Mouse (Mus musculus) heart, adult 2 months (tissue): ENCODE measurements around the gene Lingo1. TPM values are rescaled to one million over a fixed set of nuclear protein-coding genes. Genes with fewer than 3 reads are reported as not detected.

Experiments used
- DNase-seq, 2 experiments: peaks; one replicate each; pipeline ENCODE4 v3.0.0; 2021
- H3K27ac ChIP-seq: fragments of 200-600 bp; 2 replicates; pipeline ENCODE4 v1.8.1; 2022
- H3K27me3 ChIP-seq: fragments of 200-500 bp; 2 replicates; pipeline ENCODE4 v1.6.1; 2012; ENCODE audit warnings: mild to moderate bottlenecking, low read length, inconsistent platforms, mixed read lengths; ENCODE audit not compliant: control insufficient read depth, insufficient read depth
- H3K36me3 ChIP-seq: fragments of 200-500 bp; 2 replicates; pipeline ENCODE4 v1.6.1; 2012; ENCODE audit warnings: low read length, inconsistent platforms; ENCODE audit not compliant: control insufficient read depth, insufficient read depth
- H3K4me1 ChIP-seq: fragments of 200-500 bp; 2 replicates; pipeline ENCODE4 v1.6.1; 2011; ENCODE audit warnings: low read length; ENCODE audit not compliant: control insufficient read depth, insufficient read depth
- H3K4me3 ChIP-seq: fragments of 200-600 bp; 2 replicates; pipeline ENCODE4 v1.8.1; 2022
- H3K79me2 ChIP-seq: fragments of 200-500 bp; replicated peaks from 2 replicates; pipeline ENCODE4 v1.6.1; 2012; ENCODE audit warnings: mild to moderate bottlenecking, inconsistent platforms, low read length, moderate library complexity, mixed read lengths; ENCODE audit not compliant: control insufficient read depth, insufficient read depth
- H3K9ac ChIP-seq: fragments of 200-500 bp; 2 replicates; pipeline ENCODE4 v1.6.1; 2012; ENCODE audit warnings: low read depth, mild to moderate bottlenecking, control low read depth, inconsistent platforms, low read length, mixed read lengths
- CTCF ChIP-seq: fragments of 200-600 bp; IDR thresholded peaks from 2 replicates; pipeline ENCODE4 v1.8.1; 2022; ENCODE audit warnings: antibody characterized with exemption, mild to moderate bottlenecking, moderate library complexity
- EP300 ChIP-seq: fragments of 200-500 bp; IDR thresholded peaks from 2 replicates; pipeline ENCODE4 v1.6.1; 2011; ENCODE audit warnings: low read depth, low read length, control low read depth; ENCODE audit not compliant: insufficient read depth
- POLR2A ChIP-seq: fragments of 200-500 bp; IDR thresholded peaks from 2 replicates; pipeline ENCODE4 v1.6.1; 2011; ENCODE audit warnings: mild to moderate bottlenecking, low read depth, low read length, control low read depth; ENCODE audit not compliant: insufficient read depth
- WGBS: fragments of 180-500 bp; shearing (Covaris S2); methylation state at CpG from one replicate; pipeline ENCODE4 v1.1.7; 2018; 5-methylcytosine and 5-hydroxymethylcytosine counted together
- intact Hi-C: fragments of 180-260 bp; cut with DNase I; formaldehyde crosslinking; loops from one replicate; pipeline ENCODE4 v1.15.1; 2025
- polyA plus RNA-seq: library from polyadenylated mRNA; depleted of rRNA; stranded (reverse); fragments of >200 nt; gene quantifications from 2 replicates; pipeline ENCODE4 v1.2.3, GENCODE M21; 2012
- total RNA-seq, 2 experiments: library from RNA; stranded (reverse); gene quantifications; 2 replicates each; pipeline ENCODE4 v1.2.3; 2021

The Lingo1 gene
- total and polyA plus RNA-seq, 3 experiments = 1.2 to 5.5 (median 1.3) TPM

- no peak for DNase-seq
- no peak overlapping the region for H3K9ac ChIP-seq
- H3K27ac ChIP-seq = no peak overlapping the region
- no peak for TF ChIP-seq EP300
- TF ChIP-seq CTCF = no peak
- no peak for TF ChIP-seq POLR2A
- H3K79me2 ChIP-seq = no peaks in the 10 kb centered on the region
- no peaks in the 10 kb centered on the region for H3K4me1 ChIP-seq
- H3K4me3 ChIP-seq = no peak overlapping the region
- 79% methylated on average over 4 of the region's 4 CpGs for WGBS
- no peaks in the 10 kb centered on the region for H3K36me3 ChIP-seq
- intact Hi-C loops = no loop called here
- H3K27me3 ChIP-seq = no peaks in the 10 kb centered on the region
Measured at GRCm38 (mm10) chr9:56627295-56627694, 169.0 kb downstream of the Lingo1 start.

GRCm38 (mm10) chr9:56624923-56625322, 171.3 kb downstream of the Lingo1 start:
- peaks cover 11% of the 10 kb centered on the region for H3K27me3 ChIP-seq
- WGBS = 47% methylated on average over 2 of the region's 2 CpGs
- intact Hi-C loops = no loop called here

GRCm38 (mm10) chr9:56623361-56623760, 172.9 kb downstream of the Lingo1 start:
- peaks cover 14% of the 10 kb centered on the region for H3K27me3 ChIP-seq

More at GRCm38 (mm10) chr9:56624923-56625322, 171.3 kb downstream of the Lingo1 start:
- Histone ChIP-seq H3K4me1 (no peaks in the 10 kb centered on the region), H3K9ac (no peak overlapping the region), H3K4me3 (no peak overlapping the region), H3K27ac (no peak overlapping the region), H3K79me2 (no peaks in the 10 kb centered on the region), H3K36me3 (no peaks in the 10 kb centered on the region)
- no peak for DNase-seq
- TF ChIP-seq CTCF (no peak), EP300 (0 out of 2 replicates have a peak, but pooled peaks have one; percentile 17)

GRCm38 (mm10) chr9:56622761-56623160, 173.5 kb downstream of the Lingo1 start:
- Histone ChIP-seq H3K4me3 (no peak overlapping the region), H3K27me3 (peaks cover 14% of the 10 kb centered on the region), H3K79me2 (no peaks in the 10 kb centered on the region), H3K27ac (no peak overlapping the region), H3K4me1 (no peaks in the 10 kb centered on the region), H3K36me3 (no peaks in the 10 kb centered on the region), H3K9ac (no peak overlapping the region)
- TF ChIP-seq POLR2A = no peak
- TF ChIP-seq CTCF = no peak
- TF ChIP-seq EP300 = no peak
- WGBS = 82% methylated on average over 7 of the region's 7 CpGs
- intact Hi-C loops = no loop called here
- no peak for DNase-seq

More at GRCm38 (mm10) chr9:56623361-56623760, 172.9 kb downstream of the Lingo1 start:
- no peak overlapping the region for H3K9ac ChIP-seq
- intact Hi-C loops = no loop called here
- H3K4me1 ChIP-seq = no peaks in the 10 kb centered on the region
- no peaks in the 10 kb centered on the region for H3K79me2 ChIP-seq
- H3K27ac ChIP-seq = no peak overlapping the region
- no peak for DNase-seq
- H3K4me3 ChIP-seq = no peak overlapping the region
- WGBS = 82% methylated on average over 11 of the region's 11 CpGs
- TF ChIP-seq EP300 (no peak), POLR2A (no peak), CTCF (no peak)
- H3K36me3 ChIP-seq = no peaks in the 10 kb centered on the region

GRCm38 (mm10) chr9:56620512-56621371, 175.5 kb downstream of the Lingo1 start:
- H3K36me3 ChIP-seq = no peaks in the 10 kb centered on the region
- no peak overlapping the region for H3K9ac ChIP-seq
- no peak overlapping the region for H3K27ac ChIP-seq
- TF ChIP-seq POLR2A = no peak
- no peak for TF ChIP-seq CTCF
- no peak for TF ChIP-seq EP300
- no peak overlapping the region for H3K4me3 ChIP-seq
- intact Hi-C loops = no loop called here
- 31% methylated on average over 42 of the region's 42 CpGs for WGBS
- peaks cover 14% of the 10 kb centered on the region for H3K27me3 ChIP-seq
- no peak for DNase-seq
- H3K4me1 ChIP-seq = no peaks in the 10 kb centered on the region
- no peaks in the 10 kb centered on the region for H3K79me2 ChIP-seq

- intact Hi-C loops = no loop called here
Measured at GRCm38 (mm10) chr9:56619715-56620114, 176.6 kb downstream of the Lingo1 start.

More at GRCm38 (mm10) chr9:56619715-56620114, 176.6 kb downstream of the Lingo1 start:
- DNase-seq = no peak
- WGBS = 71% methylated on average over 23 of the region's 23 CpGs
- H3K9ac ChIP-seq = no peak overlapping the region
- no peak overlapping the region for H3K27ac ChIP-seq
- H3K36me3 ChIP-seq = no peaks in the 10 kb centered on the region
- H3K27me3 ChIP-seq = peaks cover 14% of the 10 kb centered on the region
- H3K79me2 ChIP-seq = no peaks in the 10 kb centered on the region
- TF ChIP-seq POLR2A = no peak
- TF ChIP-seq CTCF = no peak
- no peak for TF ChIP-seq EP300
- no peak overlapping the region for H3K4me3 ChIP-seq
- H3K4me1 ChIP-seq = no peaks in the 10 kb centered on the region
